Mouse (Mus musculus): Measurements from ENCODE around the gene Bmt2. TPM values are rescaled to one million over a fixed set of nuclear protein-coding genes. Genes with fewer than 3 reads are reported as not detected.

Gene Bmt2
- polyA plus RNA-seq, 1 experiment, result 15.9 TPM

Other genes starting within 250 kb of the Bmt2 start
- gene Tmem168, start 69.9 kb downstream of the Bmt2 start, polyA plus RNA-seq (2012; rRNA removed), result 9.8 and 9.9 TPM in 2 replicates
- 29.7 and 31.4 TPM in 2 replicates for gene Gpr85, start 162.0 kb upstream of the Bmt2 start, polyA plus RNA-seq (2012; rRNA removed)
- 75.3 and 85.0 TPM in 2 replicates for gene 2610001J05Rik, start 193.6 kb upstream of the Bmt2 start, polyA plus RNA-seq (2012; rRNA removed)